Mouse (Mus musculus) limb, embryonic 14.5 days (tissue): Measurements from ENCODE around the gene Catsper4. TPM values are rescaled to one million over a fixed set of nuclear protein-coding genes. Genes with fewer than 3 reads are reported as not detected.

Experiments
- ATAC-seq: fragments of 200-750 bp; cut with Nextera tagmentation; 2 replicates; pipeline ENCODE4 v1.8.0; 2017; ENCODE audit warnings: low read depth, moderate number of reproducible peaks, moderate TSS enrichment; ENCODE audit not compliant: low FRiP score
- DNase-seq: peaks from one replicate; pipeline ENCODE4 v3.0.0-alpha.2; 2015; ENCODE audit warnings: low spot score
- H3K27ac ChIP-seq: fragments of 300-500 bp; sonication (generic); replicated peaks from 2 replicates; pipeline ENCODE4 v1.5.1; 2014; ENCODE audit warnings: low read depth, mild to moderate bottlenecking, low read length, moderate library complexity, mixed read lengths
- H3K27me3 ChIP-seq: fragments of 300-500 bp; sonication (generic); 2 replicates; pipeline ENCODE4 v1.6.1; 2014; ENCODE audit warnings: low read length, mixed read lengths; ENCODE audit not compliant: control insufficient read depth, insufficient read depth
- H3K36me3 ChIP-seq: fragments of 300-500 bp; sonication (generic); 2 replicates; pipeline ENCODE4 v1.6.1; 2014; ENCODE audit warnings: mild to moderate bottlenecking, low read length, moderate library complexity, mixed read lengths; ENCODE audit not compliant: control insufficient read depth, insufficient read depth
- H3K4me1 ChIP-seq: fragments of 300-500 bp; sonication (generic); 2 replicates; pipeline ENCODE4 v1.6.1; 2014; ENCODE audit warnings: antibody characterized with exemption, low read length, mixed read lengths; ENCODE audit not compliant: control insufficient read depth, insufficient read depth
- H3K4me2 ChIP-seq: fragments of 300-500 bp; sonication (generic); replicated peaks from 2 replicates; pipeline ENCODE4 v1.6.1; 2014; ENCODE audit warnings: low read depth, mild to moderate bottlenecking, low read length, moderate library complexity; ENCODE audit not compliant: severe bottlenecking
- H3K4me3 ChIP-seq: fragments of 300-500 bp; sonication (generic); replicated peaks from 2 replicates; pipeline ENCODE4 v1.5.1; 2014; ENCODE audit warnings: low read length
- H3K9ac ChIP-seq: fragments of 300-500 bp; sonication (generic); 2 replicates; pipeline ENCODE4 v1.6.1; 2014; ENCODE audit warnings: mild to moderate bottlenecking, low read depth, low read length, moderate library complexity; ENCODE audit not compliant: severe bottlenecking
- H3K9me3 ChIP-seq: fragments of 300-500 bp; sonication (generic); 2 replicates; pipeline ENCODE4 v1.6.1; 2016; ENCODE audit warnings: low read length; ENCODE audit not compliant: control insufficient read depth
- POLR2A ChIP-seq: fragments of 200-500 bp; IDR thresholded peaks from 2 replicates; pipeline ENCODE4 v1.8.0; 2012; ENCODE audit warnings: inconsistent platforms, mild to moderate bottlenecking, moderate library complexity, borderline replicate concordance; ENCODE audit not compliant: insufficient read depth, insufficient read length; ENCODE audit errors: extremely low read depth
- WGBS: fragments of 180-500 bp; shearing (Covaris S2); extraction: QIAGEN DNeasy Blood & Tissue Kit; methylation state at CpG from one replicate; pipeline ENCODE4 v1.1.7; 2014; 5-methylcytosine and 5-hydroxymethylcytosine counted together
- polyA plus RNA-seq, 2 experiments: library from polyadenylated mRNA; depleted of rRNA in 1 of 2; stranded (reverse) in 1 of 2; unstranded in 1 of 2; fragments of >200 nt; fragmentation: Nextera tagmentation in 1 of 2; extraction: Ambion mirVana in 1 of 2; gene quantifications; 2 replicates each; pipeline versions ENCODE4 v1.2.1 to v1.2.3; 2012 to 2014

The Catsper4 gene
- polyA plus RNA-seq, 2 experiments, result 0.16 TPM; not detected in 1

DNA sequence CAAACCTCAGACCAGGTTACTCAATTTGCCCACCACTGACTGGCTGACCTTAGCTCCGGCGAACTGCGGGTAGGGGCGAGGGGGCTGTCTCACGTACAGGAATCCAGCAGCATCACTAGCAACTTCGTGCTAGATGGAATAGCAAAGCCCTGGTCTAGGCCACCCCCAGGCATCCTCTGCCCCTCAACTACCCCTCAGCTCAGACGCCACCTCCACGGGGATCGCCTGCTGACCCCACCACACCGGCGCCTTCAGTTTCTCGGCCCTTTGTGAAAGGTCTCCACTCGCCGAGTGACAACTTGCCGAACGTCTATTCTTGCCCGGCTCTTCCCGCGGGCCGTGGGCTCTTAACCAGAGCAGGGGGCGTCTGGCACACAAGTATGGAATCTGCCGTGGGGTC lies 40.9 kb downstream of the Catsper4 start:
- peaks cover 9% of the 10 kb centered on the region for H3K4me1 ChIP-seq
- H3K36me3 ChIP-seq, result no peaks in the 10 kb centered on the region
- H3K9ac ChIP-seq, result peak overlapping the region; percentile 77
- H3K9me3 ChIP-seq, result no peaks in the 10 kb centered on the region
- H3K4me3 ChIP-seq, result peak overlapping the region; percentile 74
- WGBS, result under 1% methylated on average over 22 of the region's 22 CpGs
- H3K27ac ChIP-seq, result peak overlapping the region; percentile 77
- TF ChIP-seq POLR2A, result no peak
- peak overlapping the region; percentile 92 for H3K4me2 ChIP-seq
- ATAC-seq (no peak), DNase-seq (no peak)
- no peaks in the 10 kb centered on the region for H3K27me3 ChIP-seq

- DNase-seq (no peak), ATAC-seq (no peak)
- Histone ChIP-seq H3K36me3 (no peaks in the 10 kb centered on the region), H3K9me3 (no peaks in the 10 kb centered on the region), H3K27ac (no peak overlapping the region), H3K4me2 (peak overlapping the region; percentile 92), H3K4me1 (peaks cover 9% of the 10 kb centered on the region), H3K9ac (no peak overlapping the region), H3K27me3 (no peaks in the 10 kb centered on the region), H3K4me3 (peak overlapping the region; percentile 74)
- no peak for TF ChIP-seq POLR2A
- WGBS, result 72% methylated on average over 3 of the region's 3 CpGs
Observed at GRCm38 (mm10) chr4:134185569-134185968, 41.6 kb downstream of the Catsper4 start.

GRCm38 (mm10) chr4:134183711-134184110 lies 43.5 kb downstream of the Catsper4 start:
- H3K4me3 ChIP-seq, result no peak overlapping the region
- no peak for DNase-seq
- no peaks in the 10 kb centered on the region for H3K9me3 ChIP-seq
- TF ChIP-seq POLR2A, result no peak
- no peak overlapping the region for H3K27ac ChIP-seq
- H3K4me1 ChIP-seq, result peaks cover 9% of the 10 kb centered on the region
- no peaks in the 10 kb centered on the region for H3K27me3 ChIP-seq
- H3K4me2 ChIP-seq, result no peak overlapping the region
- H3K36me3 ChIP-seq, result no peaks in the 10 kb centered on the region
- H3K9ac ChIP-seq, result no peak overlapping the region
- 84% methylated on average over 3 of the region's 3 CpGs for WGBS
- no peak for ATAC-seq

GRCm38 (mm10) chr4:134181825-134182224 lies 45.4 kb downstream of the Catsper4 start:
- H3K27ac ChIP-seq, result no peak overlapping the region
- H3K9me3 ChIP-seq, result no peaks in the 10 kb centered on the region
- no peak overlapping the region for H3K4me3 ChIP-seq
- peaks cover 9% of the 10 kb centered on the region for H3K4me1 ChIP-seq
- H3K9ac ChIP-seq, result no peak overlapping the region
- no peak overlapping the region for H3K4me2 ChIP-seq
- no peaks in the 10 kb centered on the region for H3K36me3 ChIP-seq
- TF ChIP-seq POLR2A, result no peak
- no peaks in the 10 kb centered on the region for H3K27me3 ChIP-seq
- ATAC-seq (no peak), DNase-seq (no peak)

DNA sequence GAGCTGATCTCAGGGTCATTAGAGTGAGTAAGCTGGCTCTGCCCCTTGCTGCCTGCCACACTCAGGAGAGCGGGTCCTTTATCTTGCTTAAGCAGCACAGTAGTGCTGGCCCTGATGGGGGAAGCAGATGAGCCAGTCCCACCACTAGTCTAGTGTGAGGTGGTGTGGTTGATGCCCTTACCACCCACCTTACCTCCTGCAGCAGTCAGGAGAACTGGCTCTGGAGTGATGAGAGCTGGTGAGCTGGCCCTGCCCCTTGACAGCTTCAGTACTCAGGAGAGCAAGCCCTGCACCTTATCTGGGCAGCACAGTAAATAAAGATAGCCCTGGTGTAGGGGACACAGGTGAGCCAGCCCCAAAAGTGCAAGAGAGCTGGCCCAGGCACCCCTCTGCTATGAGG lies 46.1 kb downstream of the Catsper4 start:
- H3K4me2 ChIP-seq, result no peak overlapping the region
- H3K9ac ChIP-seq, result no peak overlapping the region
- H3K27me3 ChIP-seq, result no peaks in the 10 kb centered on the region
- peaks cover 8% of the 10 kb centered on the region for H3K4me1 ChIP-seq
- ATAC-seq (no peak), DNase-seq (no peak)
- H3K36me3 ChIP-seq, result no peaks in the 10 kb centered on the region
- TF ChIP-seq POLR2A, result no peak
- H3K4me3 ChIP-seq, result no peak overlapping the region
- H3K9me3 ChIP-seq, result no peaks in the 10 kb centered on the region
- WGBS, result 100% methylated on average over 1 of the region's 1 CpGs
- no peak overlapping the region for H3K27ac ChIP-seq

- Histone ChIP-seq H3K27ac (no peak overlapping the region), H3K36me3 (peaks cover 5% of the 10 kb centered on the region; the same call in 1 of the 2 replicates), H3K4me3 (no peak overlapping the region), H3K27me3 (no peaks in the 10 kb centered on the region), H3K4me2 (no peak overlapping the region), H3K9me3 (no peaks in the 10 kb centered on the region), H3K9ac (no peak overlapping the region), H3K4me1 (no peaks in the 10 kb centered on the region)
- WGBS, result 91% methylated on average over 3 of the region's 3 CpGs
- ATAC-seq, result no peak
- DNase-seq, result no peak
- no peak for TF ChIP-seq POLR2A
Observed at GRCm38 (mm10) chr4:134172391-134172790, 54.8 kb downstream of the Catsper4 start.
